Mouse (Mus musculus): ENCODE results near the gene Asic4.

Gene Asic4

GRCm38 (mm10) chr1:75449377-75450135 is 680 bp upstream of the Asic4 start:
- TF ChIP-seq GATA4 (IDR thresholded peaks at IDR 0.05; ENCODE audit: insufficient replicate concordance, low read length): no peak

GRCm38 (mm10) chr1:75451900-75452299 is 1.7 kb downstream of the Asic4 start:
- TF ChIP-seq GATA4 (IDR thresholded peaks at IDR 0.05; ENCODE audit: insufficient replicate concordance, low read length): no peak

GRCm38 (mm10) chr1:75455433-75455832 is 5.2 kb downstream of the Asic4 start:
- TF ChIP-seq GATA4 (IDR thresholded peaks at IDR 0.05; ENCODE audit: insufficient replicate concordance, low read length): no peak

GRCm38 (mm10) chr1:75455948-75456347 is 5.7 kb downstream of the Asic4 start:
- no peak for TF ChIP-seq GATA4 (IDR thresholded peaks at IDR 0.05; ENCODE audit: insufficient replicate concordance, low read length)

- TF ChIP-seq GATA4 (IDR thresholded peaks at IDR 0.05; ENCODE audit: insufficient replicate concordance, low read length): no peak
These were observed 6.7 kb downstream of the Asic4 start for GRCm38 (mm10) chr1:75456746-75457564.

GRCm38 (mm10) chr1:75457710-75458024 is 7.4 kb downstream of the Asic4 start:
- no peak for TF ChIP-seq GATA4 (IDR thresholded peaks at IDR 0.05; ENCODE audit: insufficient replicate concordance, low read length)

- TF ChIP-seq GATA4 (IDR thresholded peaks at IDR 0.05; ENCODE audit: insufficient replicate concordance, low read length): no peak
These were observed 8.0 kb downstream of the Asic4 start for GRCm38 (mm10) chr1:75458025-75458788.

GRCm38 (mm10) chr1:75458789-75459684 is 8.8 kb downstream of the Asic4 start:
- no peak for TF ChIP-seq GATA4 (IDR thresholded peaks at IDR 0.05; ENCODE audit: insufficient replicate concordance, low read length)

GRCm38 (mm10) chr1:75460297-75460696 is 10.1 kb downstream of the Asic4 start:
- TF ChIP-seq GATA4 (IDR thresholded peaks at IDR 0.05; ENCODE audit: insufficient replicate concordance, low read length): no peak

GRCm38 (mm10) chr1:75462636-75463035 is 12.4 kb downstream of the Asic4 start:
- no peak for TF ChIP-seq GATA4 (IDR thresholded peaks at IDR 0.05; ENCODE audit: insufficient replicate concordance, low read length)

GRCm38 (mm10) chr1:75463652-75464204 is 13.5 kb downstream of the Asic4 start:
- no peak for TF ChIP-seq GATA4 (IDR thresholded peaks at IDR 0.05; ENCODE audit: insufficient replicate concordance, low read length)

GRCm38 (mm10) chr1:75467215-75467927 is 17.1 kb downstream of the Asic4 start:
- TF ChIP-seq GATA4 (IDR thresholded peaks at IDR 0.05; ENCODE audit: insufficient replicate concordance, low read length): no peak

- no peak for TF ChIP-seq GATA4 (IDR thresholded peaks at IDR 0.05; ENCODE audit: insufficient replicate concordance, low read length)
These were observed 19.1 kb downstream of the Asic4 start for GRCm38 (mm10) chr1:75469287-75469825.

Measured in liver, adult (tissue).